Mouse (Mus musculus) liver, postnatal 0 days (tissue): ENCODE measurements around the gene Sh3tc1. TPM values are rescaled to one million over a fixed set of nuclear protein-coding genes. Genes with fewer than 3 reads are reported as not detected.

Experiments
- ATAC-seq: fragments of 200-750 bp; cut with Nextera tagmentation; 2 replicates; pipeline ENCODE4 v1.8.0; 2017; ENCODE audit warnings: mild to moderate bottlenecking, moderate library complexity
- DNase-seq: peaks from one replicate; pipeline ENCODE4 v3.0.0-alpha.2; 2016
- H3K27ac ChIP-seq: fragments of 300-500 bp; sonication (generic); 2 replicates; pipeline ENCODE4 v1.5.1; 2014; ENCODE audit warnings: antibody characterized with exemption, moderate library complexity, mild to moderate bottlenecking, low read depth
- H3K27me3 ChIP-seq: fragments of 300-500 bp; sonication (generic); 2 replicates; pipeline ENCODE4 v1.6.1; 2014; ENCODE audit warnings: low read length, control low read depth, mixed read lengths; ENCODE audit not compliant: insufficient read depth
- H3K36me3 ChIP-seq: fragments of 300-500 bp; sonication (generic); replicated peaks from 2 replicates; pipeline ENCODE4 v1.6.1; 2014; ENCODE audit warnings: mild to moderate bottlenecking, control low read depth, low read length, moderate library complexity, mixed read lengths; ENCODE audit not compliant: insufficient read depth
- H3K4me1 ChIP-seq: fragments of 300-500 bp; sonication (generic); 2 replicates; pipeline ENCODE4 v1.6.1; 2014; ENCODE audit warnings: antibody characterized with exemption, mild to moderate bottlenecking, control low read depth; ENCODE audit not compliant: insufficient read depth
- H3K4me2 ChIP-seq: fragments of 300-500 bp; sonication (generic); 2 replicates; pipeline ENCODE4 v1.6.1; 2014; ENCODE audit warnings: low read depth, mild to moderate bottlenecking, low read length, moderate library complexity, mixed read lengths
- H3K4me3 ChIP-seq: fragments of 300-500 bp; sonication (generic); 2 replicates; pipeline ENCODE4 v1.5.1; 2014; ENCODE audit warnings: low read depth, low read length
- H3K9ac ChIP-seq: fragments of 300-500 bp; sonication (generic); replicated peaks from 2 replicates; pipeline ENCODE4 v1.6.1; 2014; ENCODE audit warnings: mild to moderate bottlenecking, moderate library complexity
- H3K9me3 ChIP-seq: fragments of 300-500 bp; sonication (generic); 2 replicates; pipeline ENCODE4 v1.6.1; 2016; ENCODE audit warnings: mild to moderate bottlenecking, control low read depth, low read length, mixed read lengths
- CTCF ChIP-seq: sonication (generic); IDR thresholded peaks from 2 replicates; pipeline ENCODE4 v1.5.1; 2016; ENCODE audit warnings: antibody characterized with exemption, low read depth
- EP300 ChIP-seq: IDR thresholded peaks from 2 replicates; pipeline ENCODE4 v1.6.1; 2016; ENCODE audit warnings: antibody characterized with exemption, low read depth, mild to moderate bottlenecking
- WGBS: fragments of 180-500 bp; shearing (Covaris S2); extraction: QIAGEN DNeasy Blood & Tissue Kit; methylation state at CpG from one replicate; pipeline ENCODE4 v1.1.7; 2014; ENCODE audit not compliant: insufficient replicate concordance; 5-methylcytosine and 5-hydroxymethylcytosine counted together
- polyA plus RNA-seq: library from polyadenylated mRNA; unstranded; fragments of >200 nt; fragmentation: Nextera tagmentation; extraction: Ambion mirVana; gene quantifications from 2 replicates; pipeline ENCODE4 v1.2.1, GENCODE M21; 2015

The Sh3tc1 gene
- polyA plus RNA-seq, 1 experiment from 2014 or later: 3.5 TPM

- H3K9me3 ChIP-seq: no peaks in the 10 kb centered on the region
- H3K27me3 ChIP-seq: no peaks in the 10 kb centered on the region
- H3K4me1 ChIP-seq: no peaks in the 10 kb centered on the region
- H3K4me2 ChIP-seq: no peak overlapping the region
- no peak overlapping the region for H3K9ac ChIP-seq
- TF ChIP-seq CTCF (no peak), EP300 (no peak)
- DNase-seq: no peak
- no peaks in the 10 kb centered on the region for H3K36me3 ChIP-seq
- H3K4me3 ChIP-seq: no peak overlapping the region
- ATAC-seq: no peak
- 78% methylated on average over 8 of the region's 8 CpGs for WGBS
- H3K27ac ChIP-seq: no peak overlapping the region
Measured at GRCm38 (mm10) chr5:35690485-35691165, 49.2 kb downstream of the Sh3tc1 start.

GRCm38 (mm10) chr5:35689374-35689773 is 50.4 kb downstream of the Sh3tc1 start:
- Histone ChIP-seq H3K27ac (no peak overlapping the region), H3K9me3 (no peaks in the 10 kb centered on the region), H3K4me2 (no peak overlapping the region), H3K4me1 (no peaks in the 10 kb centered on the region), H3K9ac (no peak overlapping the region), H3K4me3 (no peak overlapping the region), H3K36me3 (no peaks in the 10 kb centered on the region), H3K27me3 (no peaks in the 10 kb centered on the region)
- DNase-seq: no peak
- no peak for ATAC-seq
- TF ChIP-seq CTCF (no peak), EP300 (no peak)

- ATAC-seq: no peak
- no peaks in the 10 kb centered on the region for H3K36me3 ChIP-seq
- H3K27ac ChIP-seq: no peak overlapping the region
- H3K27me3 ChIP-seq: no peaks in the 10 kb centered on the region
- H3K4me2 ChIP-seq: no peak overlapping the region
- TF ChIP-seq EP300 (no peak), CTCF (no peak)
- 52% methylated on average over 2 of the region's 2 CpGs for WGBS
- H3K9me3 ChIP-seq: no peaks in the 10 kb centered on the region
- no peak overlapping the region for H3K9ac ChIP-seq
- H3K4me1 ChIP-seq: no peaks in the 10 kb centered on the region
- no peak for DNase-seq
- H3K4me3 ChIP-seq: no peak overlapping the region
Measured at GRCm38 (mm10) chr5:35688851-35689250, 50.9 kb downstream of the Sh3tc1 start.

GRCm38 (mm10) chr5:35687098-35687497 is 52.7 kb downstream of the Sh3tc1 start:
- Histone ChIP-seq H3K36me3 (no peaks in the 10 kb centered on the region), H3K4me1 (no peaks in the 10 kb centered on the region), H3K4me2 (no peak overlapping the region), H3K27me3 (no peaks in the 10 kb centered on the region), H3K4me3 (no peak overlapping the region), H3K27ac (no peak overlapping the region), H3K9me3 (no peaks in the 10 kb centered on the region), H3K9ac (no peak overlapping the region)
- TF ChIP-seq EP300 (no peak), CTCF (no peak)
- ATAC-seq (no peak; the same call in 1 of the 2 replicates), DNase-seq (peak; percentile 16)
- 31% methylated on average over 5 of the region's 5 CpGs for WGBS

GRCm38 (mm10) chr5:35686336-35686735 is 53.5 kb downstream of the Sh3tc1 start:
- Histone ChIP-seq H3K27ac (no peak overlapping the region), H3K4me3 (no peak overlapping the region), H3K9ac (no peak overlapping the region), H3K9me3 (no peaks in the 10 kb centered on the region), H3K27me3 (no peaks in the 10 kb centered on the region), H3K36me3 (no peaks in the 10 kb centered on the region), H3K4me2 (no peak overlapping the region), H3K4me1 (no peaks in the 10 kb centered on the region)
- TF ChIP-seq CTCF (no peak), EP300 (no peak)
- no peak for DNase-seq
- 69% methylated on average over 4 of the region's 4 CpGs for WGBS
- ATAC-seq: no peak

GRCm38 (mm10) chr5:35685079-35685478 is 54.7 kb downstream of the Sh3tc1 start:
- H3K4me1 ChIP-seq: no peaks in the 10 kb centered on the region
- H3K9ac ChIP-seq: no peak overlapping the region
- WGBS: 21% methylated on average over 3 of the region's 3 CpGs
- H3K27ac ChIP-seq: no peak overlapping the region
- no peaks in the 10 kb centered on the region for H3K9me3 ChIP-seq
- no peak for ATAC-seq
- H3K27me3 ChIP-seq: peaks cover 7% of the 10 kb centered on the region; the same call in 1 of the 2 replicates
- no peak overlapping the region for H3K4me3 ChIP-seq
- no peak for TF ChIP-seq CTCF
- TF ChIP-seq EP300: no peak
- DNase-seq: no peak
- no peaks in the 10 kb centered on the region for H3K36me3 ChIP-seq
- no peak overlapping the region for H3K4me2 ChIP-seq
